Mouse (Mus musculus) lung, postnatal 0 days (tissue): Measurements from ENCODE around the gene Eid2. TPM values are rescaled to one million over a fixed set of nuclear protein-coding genes. Genes with fewer than 3 reads are reported as not detected.

Experiments
- ATAC-seq: fragments of 200-750 bp; cut with Nextera tagmentation; 2 replicates; pipeline ENCODE4 v1.8.0; 2017; ENCODE audit warnings: moderate library complexity
- DNase-seq: peaks from one replicate; pipeline ENCODE4 v3.0.0-alpha.2; 2016; ENCODE audit warnings: low spot score
- H3K27ac ChIP-seq: fragments of 300-500 bp; sonication (generic); 2 replicates; pipeline ENCODE4 v1.5.1; 2014; ENCODE audit warnings: antibody characterized with exemption, mild to moderate bottlenecking, low read length, mixed read lengths
- H3K27me3 ChIP-seq: fragments of 300-500 bp; sonication (generic); replicated peaks from 2 replicates; pipeline ENCODE4 v1.6.1; 2014; ENCODE audit warnings: low read length, mixed read lengths; ENCODE audit not compliant: insufficient read depth
- H3K36me3 ChIP-seq: fragments of 300-500 bp; sonication (generic); 2 replicates; pipeline ENCODE4 v1.6.1; 2014; ENCODE audit warnings: low read length, mixed read lengths; ENCODE audit not compliant: insufficient read depth
- H3K4me1 ChIP-seq: fragments of 300-500 bp; sonication (generic); 2 replicates; pipeline ENCODE4 v1.6.1; 2014; ENCODE audit warnings: antibody characterized with exemption, low read depth, low read length, mixed read lengths; ENCODE audit not compliant: insufficient read depth
- H3K4me2 ChIP-seq: fragments of 300-500 bp; sonication (generic); replicated peaks from 2 replicates; pipeline ENCODE4 v1.6.1; 2014; ENCODE audit warnings: low read depth, mild to moderate bottlenecking, low read length, moderate library complexity, mixed read lengths
- H3K4me3 ChIP-seq: fragments of 300-500 bp; sonication (generic); 2 replicates; pipeline ENCODE4 v1.5.1; 2014; ENCODE audit warnings: low read depth, low read length
- H3K9ac ChIP-seq: fragments of 300-500 bp; sonication (generic); replicated peaks from 2 replicates; pipeline ENCODE4 v1.6.1; 2014; ENCODE audit warnings: low read depth, mild to moderate bottlenecking
- H3K9me3 ChIP-seq: fragments of 300-500 bp; sonication (generic); 2 replicates; pipeline ENCODE4 v1.6.1; 2016; ENCODE audit warnings: low read length, mixed read lengths
- CTCF ChIP-seq: IDR thresholded peaks from 2 replicates; pipeline ENCODE4 v1.5.1; 2016; ENCODE audit warnings: antibody characterized with exemption, mild to moderate bottlenecking
- EP300 ChIP-seq: IDR thresholded peaks from 2 replicates; pipeline ENCODE4 v1.6.1; 2016; ENCODE audit warnings: antibody characterized with exemption, mild to moderate bottlenecking, control low read depth
- WGBS: fragments of 180-500 bp; shearing (Covaris S2); extraction: QIAGEN DNeasy Blood & Tissue Kit; methylation state at CpG from one replicate; pipeline ENCODE4 v1.1.7; 2014; 5-methylcytosine and 5-hydroxymethylcytosine counted together
- polyA plus RNA-seq: library from polyadenylated mRNA; unstranded; fragments of >200 nt; fragmentation: Nextera tagmentation; extraction: Ambion mirVana; gene quantifications from 2 replicates; pipeline ENCODE4 v1.2.1, GENCODE M21; 2015

Gene Eid2
- polyA plus RNA-seq, 1 experiment from 2014 or later: 3.0 TPM

GRCm38 (mm10) chr7:28311926-28312543, 44.4 kb downstream of the Eid2 start, which contains the start of gene Timm50:
Timm50 (minus strand) TSS chr7:28312072.
- H3K4me3 ChIP-seq: peak within 1 kb of the TSS; percentile 84
- H3K4me2 ChIP-seq: peak within 1 kb of the TSS; percentile 93
- under 1% methylated on average over 33 of the region's 45 CpGs for WGBS
- peak within 1 kb of the TSS; percentile 48; the same call in 1 of the 2 replicates for H3K27ac ChIP-seq
- peaks cover 27% of the 10 kb centered on the region; the same call in 1 of the 2 replicates for H3K36me3 ChIP-seq
- no peaks in the 10 kb centered on the region for H3K27me3 ChIP-seq
- ATAC-seq: peak; percentile 99
- peak; percentile 99 for DNase-seq
- no peaks in the 10 kb centered on the region; the same call in 1 of the 2 replicates for H3K4me1 ChIP-seq
- no peaks in the 10 kb centered on the region for H3K9me3 ChIP-seq
- peak within 1 kb of the TSS; percentile 66 for H3K9ac ChIP-seq
- TF ChIP-seq EP300: peak; percentile 17; the same call in 1 of the 2 replicates
- TF ChIP-seq CTCF: peak; percentile 31

DNA sequence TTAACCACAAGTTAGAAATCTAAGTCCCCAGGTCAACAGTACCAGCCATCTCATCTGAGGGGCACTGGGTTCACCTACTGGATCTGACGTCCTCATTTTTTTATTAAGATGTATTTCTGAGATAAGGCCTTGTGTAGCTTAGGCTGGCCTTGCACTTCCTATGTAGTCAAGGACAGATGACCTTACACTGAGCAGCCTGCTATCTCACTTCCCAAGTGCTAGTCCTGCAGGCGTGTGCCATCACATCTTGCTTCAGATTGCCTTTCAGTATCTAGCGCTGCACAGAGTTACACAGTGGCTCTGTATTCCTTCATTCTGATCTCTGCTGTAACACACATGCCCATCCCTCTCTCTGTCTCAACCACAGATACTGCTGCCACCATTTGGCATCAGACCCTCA, 50.4 kb downstream of the Eid2 start:
- Histone ChIP-seq H3K4me3 (no peak overlapping the region), H3K36me3 (peaks cover 68% of the 10 kb centered on the region), H3K27me3 (no peaks in the 10 kb centered on the region), H3K27ac (no peak overlapping the region), H3K4me2 (no peak overlapping the region), H3K9ac (no peak overlapping the region), H3K4me1 (no peaks in the 10 kb centered on the region), H3K9me3 (no peaks in the 10 kb centered on the region)
- no peak for DNase-seq
- TF ChIP-seq EP300: no peak
- TF ChIP-seq CTCF: no peak
- WGBS: 79% methylated on average over 3 of the region's 3 CpGs
- no peak for ATAC-seq

- Histone ChIP-seq H3K27me3 (no peaks in the 10 kb centered on the region), H3K4me2 (no peak overlapping the region), H3K4me3 (no peak overlapping the region), H3K9me3 (no peaks in the 10 kb centered on the region), H3K4me1 (no peaks in the 10 kb centered on the region), H3K27ac (no peak overlapping the region), H3K36me3 (peaks cover 74% of the 10 kb centered on the region), H3K9ac (no peak overlapping the region)
- TF ChIP-seq CTCF (no peak), EP300 (no peak)
- ATAC-seq: no peak
- WGBS: 91% methylated on average over 17 of the region's 17 CpGs
- no peak for DNase-seq
Measured at GRCm38 (mm10) chr7:28318714-28319113, 51.0 kb downstream of the Eid2 start.

Other genes starting within 250 kb of the Eid2 start
- 153 and 170 TPM in 2 replicates for gene Psmc4, start 217.8 kb upstream of the Eid2 start, polyA plus RNA-seq
- gene Fcgbp, start 196.6 kb upstream of the Eid2 start, polyA plus RNA-seq: 1.9 and 2.2 TPM in 2 replicates
- 0.50 and 0.51 TPM in 2 replicates for gene 9530053A07Rik, start 138.4 kb upstream of the Eid2 start, polyA plus RNA-seq
- 36.1 and 37.2 TPM in 2 replicates for gene Fbl, start 98.2 kb upstream of the Eid2 start, polyA plus RNA-seq
- gene Dyrk1b, start 88.4 kb upstream of the Eid2 start, polyA plus RNA-seq: 11.6 and 12.2 TPM in 2 replicates
- gene Eid2b, start 9.9 kb downstream of the Eid2 start, polyA plus RNA-seq: 12.1 and 12.9 TPM in 2 replicates
- 0.10 and 0.18 TPM in 2 replicates for gene Selenov, start 23.3 kb downstream of the Eid2 start, polyA plus RNA-seq
- gene Dll3, start 34.4 kb downstream of the Eid2 start, polyA plus RNA-seq: 0.10 and 0.24 TPM in 2 replicates
- 51.8 and 54.8 TPM in 2 replicates for gene Timm50, start 44.2 kb downstream of the Eid2 start, polyA plus RNA-seq
- gene Supt5, start 70.9 kb downstream of the Eid2 start, polyA plus RNA-seq: 39.7 and 41.0 TPM in 2 replicates
- 623 and 695 TPM in 2 replicates for gene Rps16, start 82.8 kb downstream of the Eid2 start, polyA plus RNA-seq
- gene Plekhg2, start 104.7 kb downstream of the Eid2 start, polyA plus RNA-seq: 22.4 and 26.7 TPM in 2 replicates
- gene Zfp36, start 112.4 kb downstream of the Eid2 start, polyA plus RNA-seq: 48.3 and 55.7 TPM in 2 replicates
- 29.9 and 30.2 TPM in 2 replicates for gene Med29, start 124.8 kb downstream of the Eid2 start, polyA plus RNA-seq
- gene Paf1, start 125.1 kb downstream of the Eid2 start, polyA plus RNA-seq: 49.1 and 55.0 TPM in 2 replicates
- 81.0 and 83.1 TPM in 2 replicates for gene Gmfg, start 169.6 kb downstream of the Eid2 start, polyA plus RNA-seq
- gene Lrfn1, start 184.1 kb downstream of the Eid2 start, polyA plus RNA-seq: 0.97 and 1.4 TPM in 2 replicates
- not detected in 2 replicates for gene Ifnl2, start 242.6 kb downstream of the Eid2 start, polyA plus RNA-seq